Mouse (Mus musculus) CH12.LX (cell line): ENCODE data around the gene Rbp2. TPM values are rescaled to one million over a fixed set of nuclear protein-coding genes. Genes with fewer than 3 reads are reported as not detected.

Experiments used
- DNase-seq: peaks from one replicate; pipeline ENCODE4 v3.0.0-alpha.2; 2013; ENCODE audit errors: extremely low read depth
- H3K27ac ChIP-seq: 2 replicates; pipeline ENCODE4 v1.5.1; 2012; ENCODE audit warnings: low read depth, mild to moderate bottlenecking, control low read depth, moderate library complexity; ENCODE audit not compliant: insufficient read depth
- H3K27me3 ChIP-seq: replicated peaks from 2 replicates; pipeline ENCODE3; 2012; ENCODE audit warnings: inconsistent platforms
- H3K36me3 ChIP-seq, 2 experiments: replicated peaks in 1 of 2; 2 replicates each; pipeline versions ENCODE3 to v1.6.1; 2012; ENCODE audit warnings: inconsistent platforms in 1 of 2, low read length in 1 of 2, mild to moderate bottlenecking in 1 of 2, mixed read lengths in 1 of 2, moderate library complexity in 1 of 2; ENCODE audit not compliant: control insufficient read depth in 1 of 2, insufficient read depth in 1 of 2
- H3K4me1 ChIP-seq, 2 experiments: 2 replicates each; pipeline ENCODE4 v1.6.1; 2012; ENCODE audit warnings: inconsistent platforms in 1 of 2, moderate library complexity in 1 of 2; ENCODE audit not compliant: insufficient read depth in 2 of 2, control insufficient read depth in 1 of 2
- H3K4me2 ChIP-seq: 2 replicates; pipeline ENCODE4 v1.6.1; 2012; ENCODE audit warnings: low read depth, mild to moderate bottlenecking, control low read depth; ENCODE audit not compliant: poor library complexity, insufficient read depth, severe bottlenecking
- H3K4me3 ChIP-seq, 3 experiments: fragments of 150-350 bp in 1 of 3; sonication (generic) in 1 of 3; replicated peaks in 1 of 3; 2 replicates each; pipeline versions ENCODE3 to v1.5.1; 2011 to 2012; ENCODE audit warnings: low read depth in 2 of 3, low read length in 2 of 3, mild to moderate bottlenecking in 2 of 3, moderate library complexity in 2 of 3, control low read depth in 1 of 3, improper control_type of control experiment in 1 of 3, inconsistent platforms in 1 of 3, mixed read lengths in 1 of 3; ENCODE audit not compliant: poor library complexity in 1 of 3
- H3K79me2 ChIP-seq: replicated peaks from 2 replicates; pipeline ENCODE4 v1.6.1; 2012; ENCODE audit warnings: mild to moderate bottlenecking, moderate library complexity; ENCODE audit not compliant: control insufficient read depth, poor library complexity, insufficient read depth, severe bottlenecking; ENCODE audit errors: extremely low read depth
- H3K9ac ChIP-seq: 2 replicates; pipeline ENCODE4 v1.6.1; 2012; ENCODE audit warnings: low read depth, mild to moderate bottlenecking, control low read depth, moderate library complexity; ENCODE audit not compliant: insufficient read depth
- H3K9me3 ChIP-seq: replicated peaks from 2 replicates; pipeline ENCODE3; 2012; ENCODE audit warnings: low read length, inconsistent platforms, mixed read lengths
- BHLHE40 ChIP-seq: IDR thresholded peaks from 2 replicates; pipeline ENCODE4 v1.6.1; 2011; ENCODE audit warnings: mild to moderate bottlenecking, low read depth, low read length, improper control_type of control experiment
- CTCF ChIP-seq, 2 experiments: IDR thresholded peaks in 1 of 2; conservative IDR thresholded peaks in 1 of 2; 2 replicates each; pipeline ENCODE4 v1.5.1; 2011 to 2012; ENCODE audit warnings: low read depth in 2 of 2, low read length in 2 of 2, improper control_type of control experiment in 1 of 2, inconsistent platforms in 1 of 2, mild to moderate bottlenecking in 1 of 2, moderate library complexity in 1 of 2
- E2F4 ChIP-seq: IDR thresholded peaks from 2 replicates; pipeline ENCODE4 v1.6.1; 2011; ENCODE audit warnings: low read depth, low read length, improper control_type of control experiment; ENCODE audit not compliant: insufficient replicate concordance
- EP300 ChIP-seq: IDR thresholded peaks from 2 replicates; pipeline ENCODE4 v1.6.1; 2011; ENCODE audit warnings: low read length, improper control_type of control experiment
- ETS1 ChIP-seq: conservative IDR thresholded peaks from 2 replicates; pipeline ENCODE4 v1.6.1; 2012; ENCODE audit warnings: low read depth, mild to moderate bottlenecking, inconsistent platforms, low read length, improper control_type of control experiment, moderate library complexity
- GABPA ChIP-seq: IDR thresholded peaks from 2 replicates; pipeline ENCODE4 v1.6.1; 2012; ENCODE audit warnings: low read depth, low read length, improper control_type of control experiment, inconsistent platforms; ENCODE audit not compliant: insufficient replicate concordance
- HCFC1 ChIP-seq: IDR thresholded peaks from 2 replicates; pipeline ENCODE4 v1.6.1; 2012; ENCODE audit warnings: low read depth, mild to moderate bottlenecking, inconsistent platforms, low read length, improper control_type of control experiment
- IRF4 ChIP-seq: IDR thresholded peaks from 2 replicates; pipeline ENCODE4 v1.6.1; 2014; ENCODE audit warnings: low read depth, mild to moderate bottlenecking, inconsistent platforms, low read length, improper control_type of control experiment
- JUN ChIP-seq: IDR thresholded peaks from 2 replicates; pipeline ENCODE4 v1.6.1; 2011; ENCODE audit warnings: low read depth, mild to moderate bottlenecking, low read length, improper control_type of control experiment, moderate library complexity; ENCODE audit not compliant: insufficient read depth
- KAT2A ChIP-seq: IDR thresholded peaks from 2 replicates; pipeline ENCODE4 v1.6.1; 2012; ENCODE audit warnings: low read length, improper control_type of control experiment, inconsistent platforms; ENCODE audit not compliant: insufficient replicate concordance
- MAX ChIP-seq: IDR thresholded peaks from 2 replicates; pipeline ENCODE4 v1.6.1; 2011; ENCODE audit warnings: low read length, improper control_type of control experiment
- MAZ ChIP-seq: IDR thresholded peaks from 2 replicates; pipeline ENCODE4 v1.6.1; 2012; ENCODE audit warnings: low read depth, mild to moderate bottlenecking, inconsistent platforms, low read length, improper control_type of control experiment, moderate library complexity
- MEF2A ChIP-seq: IDR thresholded peaks from 2 replicates; pipeline ENCODE4 v1.6.1; 2014; ENCODE audit warnings: low read depth, mild to moderate bottlenecking, inconsistent platforms, low read length, improper control_type of control experiment, borderline replicate concordance
- POLR2AphosphoS2 ChIP-seq: IDR thresholded peaks from 2 replicates; pipeline ENCODE4 v1.6.1; 2011; ENCODE audit warnings: low read depth, low read length, improper control_type of control experiment
- SMC3 ChIP-seq: IDR thresholded peaks from 2 replicates; pipeline ENCODE4 v1.6.1; 2011; ENCODE audit warnings: low read depth, low read length, improper control_type of control experiment
- TBP ChIP-seq: conservative IDR thresholded peaks from 2 replicates; pipeline ENCODE4 v1.6.1; 2011; ENCODE audit warnings: low read depth, low read length, improper control_type of control experiment
- TCF12 ChIP-seq: IDR thresholded peaks from 2 replicates; pipeline ENCODE4 v1.6.1; 2014; ENCODE audit warnings: low read depth, mild to moderate bottlenecking, inconsistent platforms, low read length, improper control_type of control experiment
- USF2 ChIP-seq: conservative IDR thresholded peaks from 2 replicates; pipeline ENCODE4 v1.6.1; 2011; ENCODE audit warnings: low read depth, low read length, improper control_type of control experiment
- ZC3H11A ChIP-seq: IDR thresholded peaks from 2 replicates; pipeline ENCODE4 v1.6.1; 2012; ENCODE audit warnings: low read depth, mild to moderate bottlenecking, inconsistent platforms, low read length, improper control_type of control experiment
- ZKSCAN1 ChIP-seq: IDR thresholded peaks from 2 replicates; pipeline ENCODE4 v1.6.1; 2012; ENCODE audit warnings: low read depth, inconsistent platforms, low read length, improper control_type of control experiment, borderline replicate concordance
- dilution Hi-C: fragments of 300-500 bp; cut with MboI; formaldehyde crosslinking; loops from 2 replicates; pipeline ENCODE4 v1.14.3; 2020; ENCODE audit warnings: low sequenced_read_pairs; ENCODE audit not compliant: extremely low pct_unique_long_range_greater_than_20kb, extremely low pct_ligation_motif_present
- in situ Hi-C: fragments of 300-500 bp; cut with MboI; formaldehyde crosslinking; loops from 3 replicates; pipeline ENCODE4 v1.14.3; 2019; ENCODE audit warnings: low sequenced_read_pairs, low pct_ligation_motif_present, low pct_unique_long_range_greater_than_20kb, mixed read lengths
- polyA plus RNA-seq: library from polyadenylated mRNA; unstranded; fragments of >175 nt; gene quantifications from 2 replicates; pipeline ENCODE4 v1.2.1, GENCODE M21; 2012; ENCODE audit warnings: low read depth; ENCODE audit not compliant: insufficient read length
- total RNA-seq, 2 experiments: library from RNA; depleted of rRNA; stranded (reverse); fragments of 300-350 nt in 1 of 2; fragments of >200 nt in 1 of 2; gene quantifications; 2 replicates each; pipeline ENCODE4 v1.2.3; 2012 to 2014

Rbp2 gene
- total and polyA plus RNA-seq, 3 experiments = 1.7 to 1.9 (median 1.8) TPM

DNA sequence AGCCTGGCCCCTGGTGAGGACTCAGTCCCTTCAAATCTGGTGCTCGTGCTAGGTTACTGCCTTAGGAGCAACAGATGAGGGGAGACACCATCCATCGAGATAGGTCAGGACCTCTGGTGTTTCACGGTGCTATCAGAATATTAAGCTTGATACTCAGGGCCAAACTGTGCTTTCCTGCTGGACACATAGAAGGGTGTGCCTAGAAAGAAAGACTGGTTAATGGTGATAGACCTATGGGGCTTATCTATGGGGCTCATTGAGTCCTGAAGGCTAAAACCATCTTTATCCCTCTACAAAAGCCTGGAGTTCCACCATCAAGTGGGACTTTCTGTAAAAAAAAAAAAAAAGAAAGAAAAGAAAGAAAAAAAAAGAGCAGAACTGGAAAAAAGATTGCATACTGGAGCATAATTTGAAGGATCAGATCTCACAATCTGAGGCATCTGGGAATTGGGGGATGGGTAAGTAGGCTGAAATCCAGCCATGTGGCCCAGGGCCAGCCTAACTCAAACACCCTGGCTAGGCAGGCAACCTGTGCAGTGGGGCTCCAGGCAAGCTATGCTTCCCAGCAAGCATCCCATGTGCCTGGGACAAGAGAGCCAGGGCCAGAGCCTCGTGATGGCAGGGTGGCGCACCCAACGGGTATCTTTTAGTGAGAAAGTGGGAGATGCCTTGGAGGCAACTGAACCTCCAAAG lies 24.6 kb downstream of the Rbp2 start:
- no peak for TF ChIP-seq E2F4
- TF ChIP-seq JUN = no peak
- TF ChIP-seq CTCF (conservative IDR thresholded peaks at IDR 0.05 in 1 of 2, IDR thresholded peaks at IDR 0.05 in 1 of 2; ENCODE audit: low read depth in 2 of 2, low read length in 2 of 2) = no peak
- TF ChIP-seq KAT2A = no peak
- TF ChIP-seq POLR2AphosphoS2 = no peak
- TF ChIP-seq TCF12 = no peak
- no peak for TF ChIP-seq GABPA
- TF ChIP-seq IRF4 = no peak
- TF ChIP-seq HCFC1 = no peak
- Histone ChIP-seq H3K27ac (no peak overlapping the region), H3K4me2 (no peak overlapping the region), H3K9ac (no peak overlapping the region), H3K36me3 (no peaks in the 10 kb centered on the region), H3K4me1 (no peaks in the 10 kb centered on the region), H3K79me2 (no peaks in the 10 kb centered on the region), H3K9me3 (no peaks in the 10 kb centered on the region), H3K27me3 (peaks cover 2% of the 10 kb centered on the region), H3K4me3 (no peak overlapping the region)
- in situ Hi-C loops = no loop called here
- dilution Hi-C loops = no loop called here
- no peak for DNase-seq

DNA sequence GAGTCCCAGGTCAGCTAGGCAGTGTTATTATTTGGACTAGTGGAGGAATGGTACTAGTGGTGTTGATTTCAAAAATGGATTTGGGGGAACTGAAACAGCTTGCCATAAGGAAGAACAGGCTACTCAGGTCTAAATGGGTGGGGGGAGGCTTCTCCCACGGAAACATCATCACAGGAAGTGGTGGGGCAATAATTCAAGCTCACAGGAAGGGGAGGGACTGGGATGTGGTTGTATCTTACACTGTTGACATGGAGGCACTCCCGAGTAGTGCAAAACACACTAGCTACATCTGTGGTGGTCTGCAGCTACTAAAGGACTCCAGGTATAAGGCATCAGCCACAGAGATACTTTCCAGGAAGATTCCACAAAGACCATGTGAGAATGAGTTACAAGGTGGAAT lies 38.0 kb downstream of the Rbp2 start:
- in situ Hi-C loops = no loop called here
- Histone ChIP-seq H3K27ac (no peak overlapping the region), H3K36me3 (no peaks in the 10 kb centered on the region), H3K4me2 (no peak overlapping the region), H3K9ac (no peak overlapping the region), H3K4me3 (no peak overlapping the region), H3K9me3 (no peaks in the 10 kb centered on the region), H3K79me2 (no peaks in the 10 kb centered on the region), H3K27me3 (peaks cover 4% of the 10 kb centered on the region), H3K4me1 (peaks cover 0 to 6% of the 10 kb centered on the region in 2 experiments; a peak in 2 of 4 replicates)
- dilution Hi-C loops = no loop called here
- TF ChIP-seq ZKSCAN1 (no peak), EP300 (no peak), JUN (no peak), MEF2A (no peak), TBP (no peak), ETS1 (no peak), CTCF (conservative IDR thresholded peaks at IDR 0.05 in 1 of 2, IDR thresholded peaks at IDR 0.05 in 1 of 2; ENCODE audit: low read depth in 2 of 2, low read length in 2 of 2) (no peak), ZC3H11A (no peak), MAX (no peak), BHLHE40 (no peak), MAZ (no peak), SMC3 (no peak), USF2 (no peak)
- no peak for DNase-seq
